Comparison of ENCODE assay signal across 31 mouse cellular contexts in the genomic region with DNA sequence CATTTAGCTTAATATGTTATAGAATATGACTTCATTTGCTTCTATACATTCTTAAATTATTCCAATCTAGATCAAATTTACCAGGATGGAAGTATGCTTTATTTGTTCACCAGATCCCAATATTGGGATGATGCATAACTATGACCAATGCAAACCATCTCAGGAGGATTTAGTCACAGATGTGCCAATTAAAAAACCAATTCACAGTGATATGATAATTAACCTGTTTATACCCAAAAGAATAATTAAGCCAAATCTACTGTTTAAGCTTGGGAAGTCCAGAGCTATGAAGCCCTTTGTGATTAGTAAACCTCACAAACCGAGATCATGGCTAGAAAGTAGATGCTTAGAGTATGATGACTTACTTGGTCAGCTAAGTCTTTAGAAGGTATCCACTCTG.
"Had no signal": no experiment of that assay in that cellular context is flagged by ENCODE, and none has a peak within 500 bp of the region (broad histone marks: within the 10 kb centered on the region; RNA-seq: fewer than 3 reads in every experiment).

No protein-coding gene starts in this region.

- ATAC-seq: inflammation-experienced regulatory T-cells, adult 6 months; intestine, embryonic 15.5 days; intestine, embryonic 16.5 days; intestine, postnatal 0 days had no signal

- H3K4me1 ChIP-seq: heart, embryonic 10.5 days; heart, embryonic 12.5 days; heart, embryonic 13.5 days; heart, embryonic 15.5 days; intestine, embryonic 15.5 days; kidney, embryonic 15.5 days had no signal

- H3K9ac ChIP-seq: heart, embryonic 12.5 days; heart, embryonic 13.5 days; heart, embryonic 15.5 days; hindbrain, embryonic 15.5 days; intestine, embryonic 15.5 days; kidney, embryonic 15.5 days had no signal

- H3K27ac ChIP-seq: heart, adult 2 months; heart, embryonic 10.5 days; heart, embryonic 13.5 days; heart, embryonic 15.5 days; hindbrain, embryonic 15.5 days; intestine, embryonic 15.5 days; kidney, embryonic 15.5 days; kidney, postnatal 0 days; layer of hippocampus, adult 2 months; left cerebral cortex, adult 2 months had no signal

- H3K27me3 ChIP-seq: heart, embryonic 12.5 days; heart, embryonic 13.5 days; heart, embryonic 15.5 days; hindbrain, embryonic 15.5 days; intestine, embryonic 15.5 days; kidney, embryonic 15.5 days had no signal

- H3K4me3 ChIP-seq: heart, adult 2 months; heart, embryonic 10.5 days; heart, embryonic 12.5 days; heart, embryonic 13.5 days; heart, embryonic 15.5 days; hindbrain, embryonic 15.5 days; intestine, embryonic 15.5 days; kidney, embryonic 15.5 days; layer of hippocampus, adult 2 months; left cerebral cortex, adult 2 months had no signal

- H3K9me3 ChIP-seq: heart, embryonic 10.5 days; heart, embryonic 12.5 days; heart, embryonic 13.5 days; heart, embryonic 15.5 days; hindbrain, embryonic 15.5 days; intestine, embryonic 15.5 days; kidney, embryonic 15.5 days had no signal

- H3K36me3 ChIP-seq: heart, embryonic 10.5 days; heart, embryonic 12.5 days; heart, embryonic 13.5 days; heart, embryonic 15.5 days; hindbrain, embryonic 15.5 days; intestine, embryonic 15.5 days; kidney, embryonic 15.5 days had no signal

- H3K4me2 ChIP-seq: heart, embryonic 11.5 days; heart, embryonic 12.5 days; heart, embryonic 13.5 days; heart, embryonic 15.5 days; hindbrain, embryonic 15.5 days; intestine, embryonic 15.5 days; kidney, embryonic 15.5 days had no signal

- DNase-seq: heart, adult 2 months; heart, postnatal 10 days; heart, postnatal 14 days; heart, postnatal 36 days; heart, postnatal 4 days; kidney, adult 11 months; kidney, adult 18-20 months; kidney, adult 2 months; kidney, adult 8-10 months; kidney, adult 9 months; kidney, postnatal 10 days; kidney, postnatal 14 days; kidney, postnatal 25 days; kidney, postnatal 36 days; kidney, postnatal 4 days; layer of hippocampus, adult 9-11 months; layer of hippocampus, postnatal 36 days had no signal
